Mouse (Mus musculus) adrenal gland, postnatal 36 days (tissue): ENCODE measurements around the gene Nova2. TPM values are rescaled to one million over a fixed set of nuclear protein-coding genes. Genes with fewer than 3 reads are reported as not detected.

Experiments used
- DNase-seq, 2 experiments: peaks; one replicate each; pipeline ENCODE4 v3.0.0; 2021; ENCODE audit warnings: mixed read lengths in 1 of 2
- long read RNA-seq, 2 experiments: library from polyadenylated mRNA; stranded (forward); transcript quantifications; one replicate each; pipeline ENCODE4 v2.0.0; 2021; ENCODE audit warnings: borderline sequencing depth in 2 of 2
- total RNA-seq, 2 experiments: library from RNA; stranded (reverse); gene quantifications; 2 replicates each; pipeline ENCODE4 v1.2.3; 2021

Nova2 gene
- total RNA-seq, result 1 to 10 TPM; 3.7 to 5.4 TPM
- long read RNA-seq, experiment 1, partial matches to known transcripts, result 0 of 1 reads
- long read RNA-seq, experiment 1, other reads (novel, unspliced or antisense), result 1 of 1 reads
- long read RNA-seq, experiment 2, partial matches to known transcripts, result 0 of 2 reads
- long read RNA-seq, experiment 2, other reads (novel, unspliced or antisense), result 2 of 2 reads

GRCm38 (mm10) chr7:18925162-18925938 lies at the start of gene Nova2:
Nova2 (plus strand) TSS chr7:18925888.
- DNase-seq, result peak; percentile 89 to 92

- DNase-seq, result no peak
Measured at GRCm38 (mm10) chr7:18878691-18879090, 47.0 kb upstream of the Nova2 start.

GRCm38 (mm10) chr7:18883991-18884744 lies 41.5 kb upstream of the Nova2 start:
- no peak for DNase-seq

GRCm38 (mm10) chr7:18884745-18885422 lies 40.8 kb upstream of the Nova2 start:
- no peak for DNase-seq

GRCm38 (mm10) chr7:18886963-18887362 lies 38.7 kb upstream of the Nova2 start:
- DNase-seq, result no peak

- DNase-seq, result no peak
Measured at GRCm38 (mm10) chr7:18890848-18891247, 34.8 kb upstream of the Nova2 start.

- peak; percentile 89 to 92 for DNase-seq
Measured at GRCm38 (mm10) chr7:18891872-18892599, 33.7 kb upstream of the Nova2 start.

GRCm38 (mm10) chr7:18893009-18893408 lies 32.7 kb upstream of the Nova2 start:
- no peak for DNase-seq

GRCm38 (mm10) chr7:18893651-18894430 lies 31.8 kb upstream of the Nova2 start:
- peak; percentile 75 to 89 for DNase-seq

GRCm38 (mm10) chr7:18896536-18896935 lies 29.2 kb upstream of the Nova2 start:
- peak; percentile 32 to 68 for DNase-seq

GRCm38 (mm10) chr7:18900513-18900912 lies 25.2 kb upstream of the Nova2 start:
- DNase-seq, result no peak

- DNase-seq, result no peak
Measured at GRCm38 (mm10) chr7:18902486-18902885, 23.2 kb upstream of the Nova2 start.

- DNase-seq, result no peak
Measured at GRCm38 (mm10) chr7:18904971-18905370, 20.7 kb upstream of the Nova2 start.

GRCm38 (mm10) chr7:18909797-18910196 lies 15.9 kb upstream of the Nova2 start:
- no peak for DNase-seq

GRCm38 (mm10) chr7:18910241-18910831 lies 15.4 kb upstream of the Nova2 start, which contains the start of gene Ccdc61:
Ccdc61 (minus strand) TSS chr7:18910415.
- peak; percentile 94 to 96 for DNase-seq

GRCm38 (mm10) chr7:18916254-18916653 lies 9.4 kb upstream of the Nova2 start:
- no peak for DNase-seq

GRCm38 (mm10) chr7:18917931-18918330 lies 7.8 kb upstream of the Nova2 start:
- DNase-seq, result peak; percentile 30 to 37

- DNase-seq, result peak; percentile 65 to 80
Measured at GRCm38 (mm10) chr7:18921069-18921468, 4.6 kb upstream of the Nova2 start.

GRCm38 (mm10) chr7:18922807-18923206 lies 2.9 kb upstream of the Nova2 start:
- no peak for DNase-seq

- no peak for DNase-seq
Measured at GRCm38 (mm10) chr7:18923267-18923666, 2.4 kb upstream of the Nova2 start.
